Comparison of ENCODE assay signal across 16 mouse cellular contexts in genomic region chr3:96405004-96405403, GRCm38 (mm10). TPM values are rescaled to one million over a fixed set of nuclear protein-coding genes. Genes with fewer than 3 reads are reported as not detected.
A peak's percentile ranks its signal among the peaks of the same experiment; 100 is the strongest.
DNase-seq lines count a peak whose midpoint lies in the region; ATAC-seq and TF ChIP-seq lines count a peak whose summit lies in the region.
"Had no signal": no experiment of that assay in that cellular context is flagged by ENCODE, and none has a peak within 500 bp of the region (broad histone marks: within the 10 kb centered on the region; RNA-seq: fewer than 3 reads in every experiment).

No protein-coding gene starts in this region.

- WGBS in forebrain, embryonic 12.5 days: 27% methylated on average over 11 of the region's 11 CpGs
- 24% methylated on average over 10 of the region's 11 CpGs for WGBS in forebrain, embryonic 14.5 days
- 23% methylated on average over 10 of the region's 11 CpGs for WGBS in kidney, embryonic 14.5 days
- 26% methylated on average over 11 of the region's 11 CpGs for WGBS in limb, embryonic 14.5 days

- DNase-seq in forebrain, embryonic 14.5 days (ENCODE audit: low spot score): no peak
- no peak for DNase-seq in kidney, postnatal 25 days
- DNase-seq in limb, embryonic 14.5 days (ENCODE audit: low spot score): no peak
- no peak for DNase-seq in ovary, postnatal 14 days (ENCODE audit: low spot score)
- DNase-seq: adrenal gland, postnatal 10 days; cerebellum, adult 9-11 months; kidney, postnatal 14 days; right cerebral cortex, postnatal 25 days; thymus, postnatal 25 days had no signal

- no peak overlapping the region for H3K4me3 ChIP-seq in forebrain, embryonic 12.5 days (replicated peaks)
- H3K4me3 ChIP-seq in forebrain, embryonic 14.5 days (ENCODE audit: low read depth, low read length): no peak overlapping the region
- H3K4me3 ChIP-seq in kidney, embryonic 14.5 days (ENCODE audit: low read length): peak overlapping the region; percentile 16; the same call in 1 of the 2 replicates
- H3K4me3 ChIP-seq in E14TG2a.4 (replicated peaks; ENCODE audit: low read length): peak overlapping the region; percentile 73
- H3K4me3 ChIP-seq in limb, embryonic 14.5 days (replicated peaks; ENCODE audit: low read length): no peak overlapping the region
- H3K4me3 ChIP-seq: midbrain, embryonic 13.5 days had no signal

- no peak for TF ChIP-seq POLR2A in limb, embryonic 14.5 days (IDR thresholded peaks at IDR 0.05; ENCODE audit: borderline replicate concordance, extremely low read depth, insufficient read depth, insufficient read length)

- H3K27ac ChIP-seq in forebrain, embryonic 12.5 days: no peak overlapping the region
- no peak overlapping the region for H3K27ac ChIP-seq in forebrain, embryonic 14.5 days (ENCODE audit: low read depth, low read length)
- H3K27ac ChIP-seq in kidney, embryonic 14.5 days (ENCODE audit: low read depth, low read length): no peak overlapping the region
- no peak overlapping the region for H3K27ac ChIP-seq in limb, embryonic 14.5 days (replicated peaks; ENCODE audit: low read depth, low read length)
- H3K27ac ChIP-seq: hindbrain, postnatal 0 days; midbrain, embryonic 13.5 days had no signal

- H3K27me3 ChIP-seq in forebrain, embryonic 12.5 days: peaks cover 92% of the 10 kb centered on the region
- H3K27me3 ChIP-seq in forebrain, embryonic 14.5 days (replicated peaks; ENCODE audit: control insufficient read depth, insufficient read depth, low read length): peaks cover 76% of the 10 kb centered on the region
- peaks cover 79% of the 10 kb centered on the region for H3K27me3 ChIP-seq in kidney, embryonic 14.5 days (ENCODE audit: control insufficient read depth, insufficient read depth, low read length)
- H3K27me3 ChIP-seq in E14TG2a.4 (ENCODE audit: insufficient read depth, low read length): peaks cover 36% of the 10 kb centered on the region
- peaks cover 77% of the 10 kb centered on the region for H3K27me3 ChIP-seq in limb, embryonic 14.5 days (ENCODE audit: control insufficient read depth, insufficient read depth, low read length)

- no peaks in the 10 kb centered on the region for H3K9me3 ChIP-seq in forebrain, embryonic 12.5 days
- no peaks in the 10 kb centered on the region for H3K9me3 ChIP-seq in forebrain, embryonic 14.5 days (replicated peaks; ENCODE audit: control insufficient read depth, low read length)
- H3K9me3 ChIP-seq in kidney, embryonic 14.5 days (ENCODE audit: control insufficient read depth, low read length): no peaks in the 10 kb centered on the region; the same call in 1 of the 2 replicates
- no peaks in the 10 kb centered on the region; the same call in 1 of the 2 replicates for H3K9me3 ChIP-seq in E14TG2a.4 (ENCODE audit: low read length)
- no peaks in the 10 kb centered on the region for H3K9me3 ChIP-seq in limb, embryonic 14.5 days (ENCODE audit: control insufficient read depth, low read length)
- H3K9me3 ChIP-seq: midbrain, embryonic 13.5 days had no signal

- no peak for ATAC-seq in forebrain, embryonic 12.5 days (ENCODE audit: low FRiP score)
- ATAC-seq in forebrain, embryonic 14.5 days: no peak
- ATAC-seq in kidney, embryonic 14.5 days (ENCODE audit: low FRiP score, low TSS enrichment): no peak
- no peak for ATAC-seq in limb, embryonic 14.5 days (ENCODE audit: low FRiP score, low read depth)
- ATAC-seq in cerebellum, adult (ENCODE audit: insufficient number of reproducible peaks, low FRiP score, low TSS enrichment): no peak
- ATAC-seq: hindbrain, postnatal 0 days; midbrain, embryonic 13.5 days had no signal

- no peak overlapping the region for H3K9ac ChIP-seq in forebrain, embryonic 12.5 days
- H3K9ac ChIP-seq in forebrain, embryonic 14.5 days (ENCODE audit: low read length): no peak overlapping the region
- H3K9ac ChIP-seq in kidney, embryonic 14.5 days (ENCODE audit: low read depth, low read length): no peak overlapping the region
- no peak overlapping the region for H3K9ac ChIP-seq in limb, embryonic 14.5 days (ENCODE audit: low read depth, low read length, severe bottlenecking)

- H3K36me3 ChIP-seq in forebrain, embryonic 12.5 days (replicated peaks): no peaks in the 10 kb centered on the region
- no peaks in the 10 kb centered on the region for H3K36me3 ChIP-seq in forebrain, embryonic 14.5 days (ENCODE audit: control insufficient read depth, insufficient read depth, low read length)
- no peaks in the 10 kb centered on the region for H3K36me3 ChIP-seq in kidney, embryonic 14.5 days (ENCODE audit: control insufficient read depth, insufficient read depth, low read length)
- no peaks in the 10 kb centered on the region for H3K36me3 ChIP-seq in E14TG2a.4 (ENCODE audit: insufficient read depth, low read length)
- H3K36me3 ChIP-seq in limb, embryonic 14.5 days (ENCODE audit: control insufficient read depth, insufficient read depth, low read length): no peaks in the 10 kb centered on the region
- H3K36me3 ChIP-seq: midbrain, embryonic 13.5 days had no signal

- H3K4me1 ChIP-seq in forebrain, embryonic 12.5 days: peaks cover 19% of the 10 kb centered on the region
- no peaks in the 10 kb centered on the region for H3K4me1 ChIP-seq in forebrain, embryonic 14.5 days (ENCODE audit: control insufficient read depth, insufficient read depth, low read length)
- H3K4me1 ChIP-seq in kidney, embryonic 14.5 days (ENCODE audit: control insufficient read depth, insufficient read depth, low read length): peaks cover 5% of the 10 kb centered on the region; the same call in 1 of the 2 replicates
- peaks cover 66% of the 10 kb centered on the region for H3K4me1 ChIP-seq in E14TG2a.4 (replicated peaks; ENCODE audit: low read depth, low read length)
- H3K4me1 ChIP-seq in limb, embryonic 14.5 days (ENCODE audit: control insufficient read depth, insufficient read depth, low read length): peaks cover 3% of the 10 kb centered on the region

- TF ChIP-seq CTCF in E14TG2a.4 (conservative IDR thresholded peaks at IDR 0.05; ENCODE audit: low read length): no peak

- H3K4me2 ChIP-seq in forebrain, embryonic 12.5 days: peak overlapping the region; percentile 38
- no peak overlapping the region for H3K4me2 ChIP-seq in forebrain, embryonic 14.5 days (ENCODE audit: low read length)
- no peak overlapping the region; the same call in 1 of the 2 replicates for H3K4me2 ChIP-seq in kidney, embryonic 14.5 days (replicated peaks; ENCODE audit: low read depth, low read length)
- 0 out of 2 replicates have a peak overlapping the region, but pooled peaks have one; percentile 23 for H3K4me2 ChIP-seq in limb, embryonic 14.5 days (replicated peaks; ENCODE audit: low read depth, low read length, severe bottlenecking)

RNA-seq across cellular contexts. Expression of gene BC107364, which starts 47.1 kb away (rescaled TPM):
- polyA plus RNA-seq in forebrain, embryonic 12.5 days (2016; fragmentation: Nextera tagmentation; extraction: Ambion mirVana): not detected in 2 replicates
- polyA plus RNA-seq in forebrain, embryonic 14.5 days (2014; fragmentation: Nextera tagmentation; extraction: Ambion mirVana): not detected in 2 replicates
- 0.20 TPM in 1 of 2 replicates, not detected in the other for polyA plus RNA-seq in kidney, embryonic 14.5 days (2014; fragmentation: Nextera tagmentation; extraction: Ambion mirVana)
- 0.10 TPM in 1 of 2 replicates, not detected in the other for polyA plus RNA-seq in limb, embryonic 14.5 days (2012; rRNA removed)
- polyA plus RNA-seq in limb, embryonic 14.5 days (2014; fragmentation: Nextera tagmentation; extraction: Ambion mirVana): 0.40 TPM in 1 of 2 replicates, not detected in the other
- polyA plus RNA-seq: hindbrain, postnatal 0 days; limb, embryonic 11.5 days; midbrain, embryonic 13.5 days had no signal

Comparison
In these comparisons a context has a peak if more than half of its experiments do, and no peak if none do; other contexts are left out.
1. H3K4me2 ChIP-seq: peak in forebrain, embryonic 12.5 days (single experiment) and limb, embryonic 14.5 days (single experiment); none in forebrain, embryonic 14.5 days (single experiment) and kidney, embryonic 14.5 days (single experiment).
2. H3K4me3 ChIP-seq: peak in kidney, embryonic 14.5 days (single experiment) and E14TG2a.4 (single experiment); none in forebrain, embryonic 12.5 days (single experiment), forebrain, embryonic 14.5 days (single experiment) and limb, embryonic 14.5 days (single experiment).